Mouse (Mus musculus): ENCODE measurements around the gene Ptger1.
A peak's percentile ranks its signal among the peaks of the same experiment; 100 is the strongest.

The Ptger1 gene

GRCm38 (mm10) chr8:83665969-83666865 is at the start of gene Ptger1:
Gene Ptger1, plus strand, starts transcription at chr8:83666678.
- peak; percentile 79 for DNase-seq

- DNase-seq, result no peak
These were observed 49.4 kb upstream of the Ptger1 start for GRCm38 (mm10) chr8:83617111-83617510.

- DNase-seq, result no peak
These were observed 47.9 kb upstream of the Ptger1 start for GRCm38 (mm10) chr8:83618566-83618965.

- no peak for DNase-seq
These were observed 46.8 kb upstream of the Ptger1 start for GRCm38 (mm10) chr8:83619568-83620285.

GRCm38 (mm10) chr8:83621691-83622388 is 44.6 kb upstream of the Ptger1 start:
- DNase-seq, result no peak

- peak; percentile 93 for DNase-seq
These were observed 44.0 kb upstream of the Ptger1 start for GRCm38 (mm10) chr8:83622389-83622989.

GRCm38 (mm10) chr8:83623549-83623948 is 42.9 kb upstream of the Ptger1 start:
- DNase-seq, result no peak

GRCm38 (mm10) chr8:83624739-83625138 is 41.7 kb upstream of the Ptger1 start:
- DNase-seq, result peak; percentile 65

GRCm38 (mm10) chr8:83625676-83626299 is 40.7 kb upstream of the Ptger1 start:
- no peak for DNase-seq

- DNase-seq, result no peak
These were observed 34.3 kb upstream of the Ptger1 start for GRCm38 (mm10) chr8:83632083-83632707.

- DNase-seq, result no peak
These were observed 27.6 kb upstream of the Ptger1 start for GRCm38 (mm10) chr8:83638856-83639255.

GRCm38 (mm10) chr8:83639649-83640048 is 26.8 kb upstream of the Ptger1 start:
- DNase-seq, result no peak

- no peak for DNase-seq
These were observed 19.0 kb upstream of the Ptger1 start for GRCm38 (mm10) chr8:83647511-83647910.

- DNase-seq, result no peak
These were observed 18.4 kb upstream of the Ptger1 start for GRCm38 (mm10) chr8:83648031-83648430.

GRCm38 (mm10) chr8:83649699-83650098 is 16.8 kb upstream of the Ptger1 start:
- DNase-seq, result no peak

- DNase-seq, result peak; percentile 97
These were observed 14.3 kb upstream of the Ptger1 start, which contains the start of gene Gipc1 for GRCm38 (mm10) chr8:83652030-83652743. Gene Gipc1, plus strand, starts transcription at chr8:83652677.

GRCm38 (mm10) chr8:83652744-83653661 is 13.5 kb upstream of the Ptger1 start:
- DNase-seq, result peak; percentile 67

GRCm38 (mm10) chr8:83653662-83654017 is 12.8 kb upstream of the Ptger1 start:
- DNase-seq, result no peak

GRCm38 (mm10) chr8:83654725-83655124 is 11.8 kb upstream of the Ptger1 start:
- no peak for DNase-seq

GRCm38 (mm10) chr8:83656043-83656442 is 10.4 kb upstream of the Ptger1 start:
- DNase-seq, result no peak
